Comparison of ENCODE assay signal across 8 mouse cellular contexts in the genomic region with DNA sequence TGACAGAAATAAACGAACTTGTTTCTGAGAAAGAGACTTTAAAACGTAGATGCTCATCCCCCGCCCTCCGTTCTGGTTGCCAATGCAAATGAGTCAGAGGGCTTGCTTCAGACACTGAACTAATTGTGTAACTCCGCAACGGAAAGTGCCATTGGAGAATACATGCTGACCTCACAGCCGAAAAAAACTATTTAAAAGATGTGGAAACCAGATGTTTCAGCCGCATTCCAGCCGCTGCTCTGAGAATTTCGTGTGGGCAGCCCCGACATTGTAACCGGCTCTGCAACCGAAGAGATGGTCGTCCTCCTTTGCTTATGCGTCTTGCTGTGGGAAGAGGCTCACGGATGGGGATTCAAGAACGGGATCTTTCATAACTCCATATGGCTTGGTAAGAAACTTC. TPM values are rescaled to one million over a fixed set of nuclear protein-coding genes. Genes with fewer than 3 reads are reported as not detected.
DNase-seq lines count a peak whose midpoint lies in the region.

A gene (plus strand): TSS at position 128 of the 400 bp plus-strand sequence.

- peak; percentile 67 to 92 for DNase-seq in adrenal gland, adult (ENCODE audit: inconsistent age in 2 of 2, low spot score in 1 of 2)
- peak; percentile 91 for DNase-seq in embryo, embryonic 11 days
- peak; percentile 43 to 60 for DNase-seq in gastrocnemius, postnatal 4 days (ENCODE audit: low spot score in 2 of 2)
- peak; percentile 5 for DNase-seq in induced T-regulatory cell, adult 2 months (ENCODE audit: low read depth)
- DNase-seq in left cerebral cortex, adult 9 months (ENCODE audit: low spot score in 2 of 2) = peak; percentile 27 to 56
- peak; percentile 56 to 62 for DNase-seq in lung, postnatal 4 days
- DNase-seq in retina, embryonic 14.5 days (ENCODE audit: low spot score) = peak; percentile 64
- DNase-seq in MN1 (ENCODE audit: low spot score) = no peak

RNA-seq across cellular contexts. Expression of the gene that starts here (rescaled TPM):
- total RNA-seq in gastrocnemius, postnatal 4 days (2021) = 10 to 100 TPM; 14.2 to 15.1 TPM
